Mouse (Mus musculus): ENCODE measurements around the gene Hist1h2ac.
"Not testable (repeated sequence)": the region's sequence is repeated elsewhere in the genome, so short reads cannot be mapped to it uniquely, and the experiment has no call there.

Gene Hist1h2ac

GRCm38 (mm10) chr13:23683755-23684281 lies at the start of gene Hist1h2ac, which contains the start of gene Hist1h2bc:
Gene Hist1h2ac, minus strand, starts transcription at chr13:23683948.
Gene Hist1h2bc, plus strand, starts transcription at chr13:23684199.
- peak; percentile 80 to 90 for DNase-seq (ENCODE audit: low spot score in 2 of 2)

- no peak for DNase-seq (ENCODE audit: low spot score in 2 of 2)
These were observed 48.5 kb upstream of the Hist1h2ac start for GRCm38 (mm10) chr13:23732156-23732804.

DNA sequence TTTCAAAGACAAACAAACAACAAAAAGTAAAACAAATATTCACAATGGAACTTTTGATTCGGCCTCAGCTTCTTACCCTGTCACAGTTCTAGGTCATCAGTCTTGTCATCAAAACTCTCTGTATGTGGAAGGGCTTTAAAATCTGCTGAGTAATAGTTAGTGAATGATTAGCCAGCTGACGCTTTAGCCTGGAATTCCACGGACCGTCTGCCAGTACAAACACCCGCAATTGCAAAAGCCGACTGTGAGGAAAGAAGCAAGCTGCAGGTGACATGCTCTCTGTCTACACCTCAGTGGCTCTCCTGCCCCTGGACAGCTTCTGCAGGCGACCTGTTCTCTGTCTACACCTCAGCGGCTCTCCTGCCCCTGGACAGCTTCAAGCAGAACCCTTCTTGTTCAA lies 46.7 kb upstream of the Hist1h2ac start:
- DNase-seq (ENCODE audit: low spot score in 2 of 2), result no peak

DNA sequence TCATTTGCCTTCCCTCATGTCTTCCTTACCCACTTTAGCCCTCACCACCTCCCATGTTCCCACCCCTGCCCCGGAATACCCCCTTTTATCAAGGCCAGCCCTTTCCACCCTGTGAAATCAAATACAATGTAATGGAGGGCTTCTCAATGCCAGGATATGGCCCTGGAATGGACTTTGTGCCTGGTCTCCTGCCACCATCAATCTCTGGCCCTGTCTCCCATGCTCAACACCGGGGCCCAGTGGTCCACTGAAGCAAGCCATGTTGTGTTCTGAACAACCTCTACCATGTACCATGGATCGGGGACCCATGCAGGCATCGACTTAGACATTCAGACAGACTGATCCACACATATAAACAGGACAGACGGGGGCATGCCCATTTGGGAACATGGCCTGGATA lies 46.0 kb upstream of the Hist1h2ac start:
- DNase-seq (ENCODE audit: low spot score in 2 of 2), result peak in 1 of 2 experiments; percentile 3

DNA sequence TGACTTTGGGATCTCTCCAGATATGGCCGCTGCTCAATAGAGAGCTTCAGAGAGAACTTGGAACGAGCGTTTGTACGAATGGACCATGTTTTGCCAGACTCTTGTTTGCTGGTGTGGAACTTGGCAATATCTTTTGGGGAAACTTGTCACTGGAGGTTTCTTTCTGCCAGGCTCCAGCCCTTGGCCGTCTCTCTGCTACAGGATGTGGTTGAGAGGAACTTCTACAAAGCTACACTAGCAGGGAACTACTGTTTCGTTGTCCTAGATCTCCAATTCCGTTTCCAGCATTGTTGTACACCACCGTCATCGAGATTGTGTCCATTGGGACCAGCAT lies 45.4 kb upstream of the Hist1h2ac start:
- DNase-seq (ENCODE audit: low spot score in 2 of 2), result peak; percentile 34 to 36

- peak in 1 of 2 experiments; percentile 3 for DNase-seq (ENCODE audit: low spot score in 2 of 2)
These were observed 44.9 kb upstream of the Hist1h2ac start for GRCm38 (mm10) chr13:23728472-23729191.

DNA sequence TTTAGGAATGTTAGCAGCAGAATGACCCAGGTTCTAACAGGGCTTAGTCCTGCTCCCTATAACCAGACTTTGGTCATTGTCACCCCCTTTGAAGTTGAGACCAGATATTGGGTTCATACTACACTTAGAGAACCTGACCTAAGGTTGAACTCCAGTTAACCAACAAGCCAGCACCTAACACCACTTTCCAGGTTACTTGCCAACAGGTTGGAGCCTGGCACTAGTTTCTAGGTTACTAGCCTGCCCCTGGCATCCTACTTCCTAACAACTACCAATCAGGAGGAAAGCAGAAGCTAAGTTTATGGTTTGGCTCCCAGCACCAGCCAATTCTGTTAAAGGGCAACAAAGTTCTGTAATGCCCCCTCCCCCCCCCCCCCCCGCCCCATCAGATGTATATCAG lies 41.5 kb upstream of the Hist1h2ac start:
- DNase-seq (ENCODE audit: low spot score in 2 of 2), result no peak

DNA sequence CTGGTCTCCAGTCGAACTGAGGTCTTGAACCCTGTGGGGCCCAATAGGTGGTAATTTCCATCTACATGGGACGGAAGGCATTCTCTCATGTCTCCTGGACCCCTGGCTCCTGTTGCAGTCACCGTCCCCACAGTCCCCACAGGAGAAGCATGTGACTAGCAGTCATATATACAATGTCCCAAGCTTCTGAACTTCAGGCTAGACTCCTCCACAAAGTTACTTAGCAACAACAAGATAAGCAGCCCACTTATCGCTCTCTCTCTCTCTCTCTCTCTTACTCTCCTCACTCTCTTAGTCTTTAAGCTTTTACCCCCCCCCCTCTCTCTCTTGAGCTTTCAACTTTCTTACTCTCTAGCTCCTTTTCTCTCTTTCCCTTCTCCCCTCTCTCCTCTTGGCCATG lies 40.5 kb upstream of the Hist1h2ac start:
- peak in 1 of 2 experiments; percentile 1 for DNase-seq (ENCODE audit: low spot score in 2 of 2)

DNA sequence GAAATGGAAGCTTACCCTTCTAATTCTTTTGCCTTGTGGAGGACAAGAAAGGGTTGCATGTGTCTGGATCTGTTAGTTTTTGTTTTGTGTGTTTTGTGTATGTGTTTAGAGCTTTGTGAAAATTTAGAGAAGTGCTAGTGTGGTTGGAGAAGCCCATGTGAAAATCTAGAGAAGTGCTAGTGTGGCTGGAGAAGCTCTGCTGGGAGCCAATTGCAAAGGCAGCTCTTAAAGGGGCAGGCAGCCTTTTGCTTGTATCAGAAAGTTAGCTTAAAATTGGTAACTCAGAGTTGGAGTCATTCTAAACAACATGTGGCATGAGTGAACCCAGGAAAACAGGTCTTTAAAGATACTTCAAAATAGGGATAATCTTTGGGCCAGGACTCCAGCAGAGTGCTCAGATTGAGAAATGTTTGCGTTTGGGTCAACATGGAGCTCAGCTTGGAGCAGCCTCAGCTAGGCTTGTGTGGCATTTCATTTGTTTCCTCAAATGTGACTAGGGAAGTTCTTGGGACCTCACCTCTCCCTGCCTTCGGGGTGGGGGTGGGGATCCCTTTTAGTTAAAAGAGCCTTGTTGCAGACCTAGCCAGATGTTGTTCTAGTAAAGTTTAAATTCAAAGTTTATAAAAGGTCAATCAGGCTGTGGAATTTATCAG lies 34.0 kb upstream of the Hist1h2ac start:
- peak in 1 of 2 experiments; percentile 1 for DNase-seq (ENCODE audit: low spot score in 2 of 2)

DNA sequence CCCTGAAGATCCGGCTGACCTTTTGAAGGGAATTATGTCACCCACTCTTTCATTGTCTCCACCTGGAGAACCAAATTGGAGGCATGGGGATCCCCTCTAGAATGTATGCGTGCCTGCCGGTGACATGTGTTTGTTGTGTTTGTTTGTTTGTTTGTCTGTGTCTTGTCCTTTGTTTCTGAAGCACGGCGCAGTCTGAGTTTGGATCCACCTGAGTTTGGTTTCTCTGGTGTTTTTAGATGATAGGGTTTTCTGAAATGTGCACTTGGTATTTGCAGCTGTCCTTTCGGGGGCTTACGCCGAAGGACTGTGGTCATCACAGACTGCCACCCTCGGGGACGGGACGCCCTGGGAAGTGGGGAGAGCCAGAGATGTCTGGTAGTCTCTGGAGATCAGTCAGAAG lies 33.4 kb upstream of the Hist1h2ac start:
- DNase-seq (ENCODE audit: low spot score in 2 of 2), result peak in 1 of 2 experiments; percentile 2

GRCm38 (mm10) chr13:23716261-23717042 lies 32.7 kb upstream of the Hist1h2ac start:
- DNase-seq (ENCODE audit: low spot score in 2 of 2), result no peak

DNA sequence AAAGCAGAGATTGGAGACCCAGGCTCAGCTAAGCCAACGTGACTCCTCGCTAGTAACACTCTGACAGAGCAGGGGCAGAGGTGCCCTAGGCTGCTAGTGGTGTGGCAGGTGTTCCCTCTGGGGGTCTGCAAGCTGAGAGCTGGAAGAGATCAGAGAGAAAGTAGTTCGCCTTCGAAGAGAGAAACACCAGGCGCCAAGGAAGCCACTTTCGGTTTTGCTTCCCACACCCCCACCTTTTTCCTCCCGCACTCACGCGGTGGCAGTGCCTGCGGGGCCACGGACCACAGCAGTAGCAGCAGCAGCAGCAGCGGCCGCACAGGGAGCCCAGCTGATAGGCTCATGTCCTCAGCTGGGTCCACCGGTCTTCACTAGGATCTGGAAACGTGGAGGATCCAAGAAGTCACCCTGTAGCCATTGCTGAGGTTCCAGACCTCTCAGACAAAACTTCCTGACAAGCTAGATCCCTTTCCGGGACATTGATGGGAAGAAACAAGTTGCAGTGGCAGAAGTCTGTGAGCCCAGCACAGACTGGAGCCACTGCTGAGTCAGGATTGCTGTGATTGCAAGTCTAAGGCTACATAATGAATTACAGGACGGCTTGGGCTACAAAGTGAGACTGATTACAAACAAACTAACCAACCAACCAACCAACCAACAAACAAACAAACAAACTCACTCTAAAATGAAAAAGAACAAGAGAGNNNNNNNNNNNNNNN lies 26.8 kb upstream of the Hist1h2ac start, which contains the start of gene Hfe:
TSS of gene Hfe (minus strand) at position 481 of the 716 bp plus-strand sequence.
- peak; percentile 71 to 77 for DNase-seq (ENCODE audit: low spot score in 2 of 2)

DNA sequence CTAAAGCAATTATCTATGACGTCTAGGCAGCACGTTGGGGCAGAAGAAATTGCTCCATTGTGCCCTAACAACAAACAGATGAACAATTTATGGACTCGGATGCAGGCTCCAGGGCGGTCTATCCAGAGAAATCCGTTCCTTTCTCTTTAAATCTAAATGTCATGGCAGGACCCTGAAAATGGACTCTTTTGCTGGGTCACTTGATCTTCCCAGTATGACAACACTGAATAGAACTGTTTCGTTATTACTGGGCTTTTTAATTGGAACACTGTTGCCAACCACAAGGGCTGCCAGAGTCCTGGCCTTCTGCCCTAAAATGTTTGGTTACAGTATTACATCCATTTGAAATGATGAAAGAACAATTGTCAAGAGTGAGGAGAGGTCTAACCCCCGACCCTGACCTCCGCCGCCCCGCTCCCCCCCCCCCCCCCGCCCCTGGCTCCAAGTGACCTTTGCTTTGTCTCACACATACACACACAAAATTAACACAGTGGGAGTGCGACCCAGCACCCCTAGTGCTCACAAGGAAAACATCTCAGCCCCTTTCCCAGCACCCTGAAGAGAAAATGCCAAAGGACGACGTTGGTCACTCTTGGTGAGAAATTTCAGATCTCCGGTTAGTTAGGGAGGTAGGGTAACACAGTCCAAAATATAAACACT lies 26.1 kb upstream of the Hist1h2ac start:
- DNase-seq (ENCODE audit: low spot score in 2 of 2), result no peak

DNA sequence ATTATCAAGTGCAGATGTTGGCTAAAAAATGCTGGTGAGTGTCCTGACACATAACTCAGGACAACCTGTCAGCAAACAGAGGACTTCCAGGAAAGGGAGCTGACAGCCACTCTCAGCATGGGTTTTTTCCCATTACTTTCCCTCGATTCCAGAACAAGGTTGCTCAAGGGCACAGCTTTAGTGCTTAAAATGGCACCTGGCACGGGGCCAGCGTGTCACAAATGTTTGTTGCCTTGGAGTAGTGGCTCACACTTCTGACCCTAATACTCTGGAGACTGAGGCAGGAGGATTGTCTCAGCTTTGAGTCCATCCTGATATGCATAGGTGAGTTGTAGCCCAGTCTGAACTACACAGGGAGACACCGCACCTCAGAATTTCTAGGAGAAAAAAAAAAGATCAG lies 24.9 kb upstream of the Hist1h2ac start:
- no peak for DNase-seq (ENCODE audit: low spot score in 2 of 2)

DNA sequence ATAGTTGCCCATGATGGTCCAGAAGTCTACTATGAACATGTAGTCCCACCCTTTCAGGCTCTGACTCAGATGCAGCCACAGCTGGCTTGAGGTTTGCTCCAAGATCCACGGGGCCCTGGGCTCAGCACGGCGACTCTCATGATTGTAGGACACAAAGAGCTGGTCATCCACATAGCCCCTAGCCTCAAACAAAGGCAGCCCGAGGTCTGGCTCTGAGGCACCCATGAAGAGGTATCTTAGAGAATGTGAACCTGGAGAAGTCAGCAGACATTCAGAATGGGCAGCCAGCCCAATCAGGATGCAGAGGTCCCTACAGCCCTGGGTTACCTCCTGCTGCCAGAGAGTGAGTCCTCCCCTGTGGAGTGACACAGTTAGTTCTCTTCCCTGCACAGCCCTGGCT lies 24.3 kb upstream of the Hist1h2ac start:
- DNase-seq (ENCODE audit: low spot score in 2 of 2), result no peak

DNA sequence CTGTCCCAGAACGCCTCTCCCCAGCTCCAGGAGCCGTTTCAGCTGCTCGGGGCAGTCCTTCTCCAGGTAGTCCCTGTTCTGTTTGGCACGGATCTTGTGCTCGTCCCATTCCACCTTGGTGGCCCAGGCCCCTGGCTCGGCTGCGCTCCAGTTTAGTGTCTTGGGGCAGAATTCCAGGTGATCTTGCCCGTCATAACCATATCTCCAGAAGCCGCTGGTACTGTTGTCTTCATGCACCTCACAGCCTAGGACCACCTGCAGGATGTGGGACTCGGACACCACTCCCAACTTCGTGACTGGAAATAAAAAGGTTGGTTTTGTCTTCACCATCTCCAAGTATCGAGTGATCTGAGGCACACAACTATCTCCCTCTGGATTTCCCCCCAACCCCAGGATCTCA lies 23.0 kb upstream of the Hist1h2ac start:
- no peak for DNase-seq (ENCODE audit: low spot score in 2 of 2)

DNA sequence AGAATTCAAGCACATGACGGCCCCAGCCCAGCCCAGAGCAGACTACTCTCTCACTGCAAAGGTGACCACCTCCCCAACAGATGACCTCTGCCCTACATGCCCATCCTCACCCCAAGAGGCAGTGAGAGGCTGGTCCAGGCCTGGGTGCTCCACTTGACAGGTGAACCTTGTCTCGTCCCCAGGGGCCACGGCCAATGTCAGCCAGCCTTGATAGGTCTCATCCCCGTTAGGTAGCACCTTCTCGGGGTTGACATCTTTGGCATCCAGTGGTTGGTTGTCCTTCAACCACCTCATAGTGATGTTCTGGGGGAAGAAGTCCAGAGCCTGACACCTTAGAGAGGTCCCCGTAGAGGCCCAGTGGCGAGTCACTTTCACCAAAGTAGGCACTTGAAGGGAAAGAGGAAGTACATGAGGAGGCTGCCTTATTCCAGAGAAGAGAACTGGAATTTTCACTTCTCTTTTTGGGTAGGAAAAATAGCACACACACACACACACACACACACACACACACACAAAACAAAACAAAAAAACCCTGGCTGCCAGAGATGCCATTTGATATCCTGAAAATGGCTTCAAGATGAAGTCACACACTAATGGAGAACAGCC lies 22.1 kb upstream of the Hist1h2ac start:
- no peak for DNase-seq (ENCODE audit: low spot score in 2 of 2)

DNA sequence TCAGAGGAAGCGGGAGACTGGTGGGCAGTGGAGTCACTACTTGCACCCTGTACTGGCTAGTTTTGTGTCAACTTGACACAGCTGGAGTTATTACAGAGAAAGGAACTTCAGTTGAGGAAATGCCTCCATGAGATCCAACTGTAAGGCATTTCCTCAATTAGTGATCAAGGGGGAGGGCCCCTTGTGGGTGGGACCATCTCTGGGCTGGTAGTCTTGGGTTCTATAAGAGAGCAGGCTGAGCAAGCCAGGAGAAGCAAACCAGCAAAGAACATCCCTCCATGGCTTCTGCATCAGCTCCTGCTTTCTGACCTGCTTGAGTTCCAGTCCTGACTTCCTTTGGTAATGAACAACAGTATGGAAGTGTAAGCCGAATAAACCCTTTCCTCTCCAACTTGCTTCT lies 19.1 kb upstream of the Hist1h2ac start:
- not testable (repeated sequence) for DNase-seq (ENCODE audit: low spot score in 2 of 2)

DNA sequence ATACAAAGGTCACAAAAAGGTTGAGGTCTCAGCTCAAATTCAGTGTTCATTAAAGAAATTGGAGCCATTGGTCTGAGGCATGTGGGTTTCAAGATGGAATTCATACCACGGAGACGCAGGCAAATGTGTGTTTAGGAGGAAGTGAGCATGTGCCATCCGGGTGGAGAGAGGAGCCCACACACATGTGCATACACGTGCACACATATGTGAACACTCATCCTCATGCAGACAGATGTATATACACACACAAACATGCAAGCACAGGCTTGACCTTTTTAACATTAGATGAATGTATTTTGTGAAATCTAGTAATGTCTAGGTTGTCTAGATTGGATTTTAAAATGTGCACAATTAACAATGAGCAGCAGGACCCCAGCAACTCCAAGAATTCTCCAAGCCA lies 18.5 kb upstream of the Hist1h2ac start:
- DNase-seq (ENCODE audit: low spot score in 2 of 2), result no peak
